Mouse (Mus musculus): Measurements from ENCODE around the gene Pkd2. TPM values are rescaled to one million over a fixed set of nuclear protein-coding genes. Genes with fewer than 3 reads are reported as not detected.

Pkd2 gene
- polyA plus RNA-seq (2012; rRNA removed) = 5.4 and 7.3 TPM in 2 replicates

DNA sequence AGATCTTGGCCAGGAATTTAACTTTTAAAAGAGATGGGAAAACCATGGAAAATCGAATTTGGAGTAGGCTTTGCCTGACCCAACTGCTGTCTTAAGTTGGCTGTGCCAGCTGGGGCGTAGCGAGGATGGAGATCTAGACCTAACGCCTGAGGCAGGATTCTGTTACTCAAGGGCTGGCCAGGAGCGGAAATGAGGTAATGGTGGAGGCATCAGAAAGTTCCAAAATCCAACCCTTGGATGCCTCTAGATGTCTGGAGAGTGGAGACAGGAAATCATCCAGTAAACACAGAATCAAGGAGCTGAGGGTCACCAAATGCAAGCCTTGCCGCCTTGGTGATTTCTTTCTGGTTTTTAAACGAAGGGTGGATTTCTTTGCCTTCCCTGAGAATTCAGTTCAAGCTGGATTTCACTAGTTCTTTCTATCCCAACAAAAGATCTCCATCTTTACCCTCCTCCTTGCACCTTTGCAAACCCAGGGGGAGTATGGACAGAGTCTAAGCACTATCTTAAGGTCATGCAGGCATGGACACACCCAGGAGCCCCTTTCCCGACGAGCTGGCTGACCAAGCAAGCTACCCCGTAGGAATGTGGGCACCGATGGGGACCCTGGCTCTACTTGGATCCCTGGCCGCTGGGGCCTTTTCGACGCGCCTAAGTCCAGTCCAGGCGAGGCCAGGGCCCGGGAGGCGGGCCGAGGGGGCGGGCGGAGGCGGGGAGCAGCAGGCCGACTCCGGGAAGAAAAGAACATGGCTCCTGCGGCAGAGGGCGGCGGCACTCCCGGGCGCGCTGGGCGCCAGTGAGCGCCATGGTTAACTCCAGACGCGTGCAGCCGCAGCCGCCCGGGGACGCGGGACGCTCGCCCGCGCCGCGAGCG lies at the start of gene Pkd2:
Pkd2 (plus strand) TSS at position 619 of the 874 bp plus-strand sequence.

DNA sequence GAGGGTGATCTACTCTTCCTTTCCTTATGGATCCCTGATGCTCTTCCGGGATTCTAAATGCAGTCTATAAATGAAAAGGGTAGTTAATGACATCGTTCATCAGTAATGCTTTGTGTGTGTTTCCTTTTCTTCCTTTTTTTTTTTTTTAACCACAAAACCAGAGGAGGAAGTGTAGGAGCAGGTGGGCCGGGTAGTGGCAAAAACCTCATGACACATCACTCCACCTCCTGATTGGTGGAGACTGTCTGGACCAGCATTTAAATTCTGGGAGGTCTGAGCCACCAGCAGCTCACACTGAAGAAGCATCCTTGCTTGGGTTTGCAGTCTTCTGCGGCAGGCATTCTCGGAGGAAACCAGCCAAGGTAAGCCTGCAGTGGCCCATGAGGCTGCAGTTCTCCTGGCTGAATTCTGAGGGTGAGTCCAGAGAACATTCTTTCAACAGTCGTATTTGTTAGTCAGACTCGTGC lies 24.4 kb upstream of the Pkd2 start, which contains the start of gene Spp1:
Spp1 (plus strand) TSS at position 284 of the 467 bp plus-strand sequence.

DNA sequence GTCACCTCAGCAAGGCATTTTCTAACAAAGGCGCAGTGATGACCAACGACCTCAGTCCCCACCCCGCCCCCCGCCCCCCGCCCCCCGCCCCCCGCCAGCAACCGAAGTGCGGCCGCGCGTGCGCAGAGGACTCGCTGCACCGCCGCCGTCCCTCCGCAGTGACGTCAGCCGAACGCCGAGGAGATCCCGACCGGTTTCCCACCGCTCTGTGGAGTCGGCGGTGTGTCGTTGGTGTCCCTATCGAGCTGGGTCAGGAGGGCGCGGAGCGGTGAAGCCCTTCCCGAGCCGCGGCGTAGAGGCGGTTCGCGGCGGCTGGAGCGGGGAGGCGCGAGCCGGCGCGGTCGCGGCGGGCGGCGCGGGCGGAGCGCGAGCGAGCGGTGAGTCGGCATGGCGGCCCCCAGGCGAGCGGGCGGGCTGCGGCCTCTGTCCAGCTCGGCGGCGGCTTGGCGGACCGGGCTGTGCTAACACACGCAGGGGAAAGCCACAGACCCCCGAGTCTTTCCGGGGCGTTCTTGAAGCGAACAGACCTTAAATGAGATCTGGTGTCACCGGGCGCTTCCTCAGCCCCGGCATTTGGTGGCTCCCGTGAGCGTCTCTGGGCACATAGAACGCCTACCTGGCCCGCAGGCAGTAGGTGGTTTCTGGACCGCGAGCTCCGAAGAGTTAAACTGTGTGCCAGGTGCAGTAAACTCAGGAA lies 49.1 kb downstream of the Pkd2 start, which contains the start of gene BC005561:
BC005561 (plus strand) TSS at position 158 of the 697 bp plus-strand sequence.

Other genes starting within 250 kb of the Pkd2 start
- gene Ibsp, start 160.3 kb upstream of the Pkd2 start, polyA plus RNA-seq (2012; rRNA removed) = 0.08 TPM in 1 of 2 replicates, not detected in the other
- not detected in 2 replicates for gene Mepe, start 134.1 kb upstream of the Pkd2 start, polyA plus RNA-seq (2012; rRNA removed)
- gene Spp1, start 24.3 kb upstream of the Pkd2 start, polyA plus RNA-seq (2012; rRNA removed) = 31.8 and 79.1 TPM in 2 replicates
- 0.39 and 0.42 TPM in 2 replicates for gene BC005561, start 48.9 kb downstream of the Pkd2 start, polyA plus RNA-seq (2012; rRNA removed)